Mouse (Mus musculus): Measurements from ENCODE around the gene Gpr165. TPM values are rescaled to one million over a fixed set of nuclear protein-coding genes. Genes with fewer than 3 reads are reported as not detected.

Gene Gpr165
- not detected for polyA plus RNA-seq (2012; fragmentation: generic; extraction: Trizol)

GRCm38 (mm10) chrX:96712907-96713774 is at the start of gene Gpr165:
Gene Gpr165, plus strand, starts transcription at chrX:96713441.

Data from C3H10T1/2 (cell line).